Comparison of ENCODE assay signal across 9 mouse cellular contexts in genomic region chr1:182517677-182518011, GRCm38 (mm10). TPM values are rescaled to one million over a fixed set of nuclear protein-coding genes. Genes with fewer than 3 reads are reported as not detected.
A peak's percentile ranks its signal among the peaks of the same experiment; 100 is the strongest.
DNase-seq lines count a peak whose midpoint lies in the region; ATAC-seq lines count a peak whose summit lies in the region.
"Had no signal": no experiment of that assay in that cellular context is flagged by ENCODE, and none has a peak within 500 bp of the region (broad histone marks: within the 10 kb centered on the region; RNA-seq: fewer than 3 reads in every experiment).

No protein-coding gene starts in this region.

- no peaks in the 10 kb centered on the region for H3K9me3 ChIP-seq in heart, embryonic 11.5 days (replicated peaks; ENCODE audit: control insufficient read depth, low read length)
- H3K9me3 ChIP-seq in forebrain, embryonic 14.5 days (replicated peaks; ENCODE audit: control insufficient read depth, low read length) = no peaks in the 10 kb centered on the region
- no peaks in the 10 kb centered on the region for H3K9me3 ChIP-seq in liver, embryonic 15.5 days (replicated peaks)

- WGBS in heart, embryonic 11.5 days (ENCODE audit: insufficient replicate concordance) = 1% methylated on average over 10 of the region's 10 CpGs
- 0% methylated on average over 10 of the region's 10 CpGs for WGBS in forebrain, embryonic 14.5 days
- 3% methylated on average over 10 of the region's 10 CpGs for WGBS in liver, embryonic 15.5 days (ENCODE audit: insufficient replicate concordance)

- H3K4me3 ChIP-seq in heart, embryonic 11.5 days (ENCODE audit: low read depth, low read length) = peak overlapping the region; percentile 84
- H3K4me3 ChIP-seq in forebrain, embryonic 14.5 days (ENCODE audit: low read depth, low read length) = peak overlapping the region; percentile 76
- H3K4me3 ChIP-seq in liver, embryonic 15.5 days (replicated peaks) = peak overlapping the region; percentile 60

- no peak for DNase-seq in heart, adult 11 months
- no peak for DNase-seq in forebrain, embryonic 14.5 days (ENCODE audit: low spot score)
- no peak for DNase-seq in adrenal gland, adult (ENCODE audit: inconsistent age in 2 of 2, low spot score in 1 of 2)
- no peak for DNase-seq in ovary, adult 18-20 months (ENCODE audit: low spot score)

- peaks cover 4% of the 10 kb centered on the region; the same call in 1 of the 2 replicates for H3K36me3 ChIP-seq in heart, embryonic 11.5 days (ENCODE audit: control insufficient read depth, insufficient read depth, low read length)
- H3K36me3 ChIP-seq in forebrain, embryonic 14.5 days (ENCODE audit: control insufficient read depth, insufficient read depth, low read length) = no peaks in the 10 kb centered on the region
- no peaks in the 10 kb centered on the region for H3K36me3 ChIP-seq in liver, embryonic 15.5 days (replicated peaks)

- peaks cover 30% of the 10 kb centered on the region for H3K4me1 ChIP-seq in heart, embryonic 11.5 days (ENCODE audit: control insufficient read depth, insufficient read depth, low read length)
- H3K4me1 ChIP-seq in forebrain, embryonic 14.5 days (ENCODE audit: control insufficient read depth, insufficient read depth, low read length) = peaks cover 9% of the 10 kb centered on the region
- peaks cover 22% of the 10 kb centered on the region for H3K4me1 ChIP-seq in liver, embryonic 15.5 days (replicated peaks)

- H3K27ac ChIP-seq in heart, embryonic 11.5 days (ENCODE audit: low read depth, low read length) = peak overlapping the region; percentile 79
- H3K27ac ChIP-seq in forebrain, embryonic 14.5 days (ENCODE audit: low read depth, low read length) = peak overlapping the region; percentile 79; the same call in 1 of the 2 replicates
- no peak overlapping the region for H3K27ac ChIP-seq in liver, embryonic 15.5 days (replicated peaks)

- no peaks in the 10 kb centered on the region for H3K27me3 ChIP-seq in heart, embryonic 11.5 days (ENCODE audit: control insufficient read depth, insufficient read depth, low read length)
- H3K27me3 ChIP-seq in forebrain, embryonic 14.5 days (replicated peaks; ENCODE audit: control insufficient read depth, insufficient read depth, low read length) = no peaks in the 10 kb centered on the region
- H3K27me3 ChIP-seq in liver, embryonic 15.5 days = peaks cover 44% of the 10 kb centered on the region

- ATAC-seq in heart, embryonic 11.5 days (replicated peaks; ENCODE audit: insufficient number of reproducible peaks, low FRiP score, low TSS enrichment) = no peak
- ATAC-seq in CD4-positive, CD25-positive, alpha-beta regulatory T cell, adult 4 months = peak; percentile 38
- peak; percentile 42 for ATAC-seq in forebrain, embryonic 14.5 days
- ATAC-seq in liver, embryonic 15.5 days (ENCODE audit: insufficient read depth) = no peak
- ATAC-seq in granulocyte monocyte progenitor cell, adult 5-6 weeks (replicated peaks; ENCODE audit: poor library complexity, severe bottlenecking) = no peak

- peak overlapping the region; percentile 91 for H3K9ac ChIP-seq in heart, embryonic 11.5 days (ENCODE audit: low read depth, low read length)
- H3K9ac ChIP-seq in forebrain, embryonic 14.5 days (ENCODE audit: low read length) = peak overlapping the region; percentile 91
- peak overlapping the region; percentile 61 for H3K9ac ChIP-seq in liver, embryonic 15.5 days

- H3K4me2 ChIP-seq in heart, embryonic 11.5 days = peak overlapping the region; percentile 83
- H3K4me2 ChIP-seq in forebrain, embryonic 14.5 days (ENCODE audit: low read length) = peak overlapping the region; percentile 83
- peak overlapping the region; percentile 59 for H3K4me2 ChIP-seq in liver, embryonic 15.5 days

RNA-seq across cellular contexts. Expression of gene Capn2, which starts 0.2 kb away (rescaled TPM):
- 68.1 and 83.7 TPM in 2 replicates for polyA plus RNA-seq in heart, embryonic 11.5 days (2014; fragmentation: Nextera tagmentation; extraction: Ambion mirVana)
- 10 to 100 TPM; 38.3 to 52.4 TPM for polyA plus RNA-seq in CD4-positive, CD25-positive, alpha-beta regulatory T cell, adult 4 months (2017; shearing (Covaris generic))
- 39.6 and 53.5 TPM in 2 replicates for polyA plus RNA-seq in forebrain, embryonic 14.5 days (2014; fragmentation: Nextera tagmentation; extraction: Ambion mirVana)
- 24.1 and 26.1 TPM in 2 replicates for polyA plus RNA-seq in liver, embryonic 15.5 days (2015; fragmentation: Nextera tagmentation; extraction: Ambion mirVana)
- 5.2 and 18.1 TPM in 2 replicates for total RNA-seq in granulocyte monocyte progenitor cell, adult 5-6 weeks (2014; fragmentation: Nextera tagmentation)
- 8.6 and 9.0 TPM in 2 replicates for total RNA-seq in granulocyte monocyte progenitor cell, adult 5-6 weeks (2017)

RNA-seq across cellular contexts. Expression of gene Capn8, which starts 47.2 kb away (rescaled TPM):
- not detected in 2 replicates for polyA plus RNA-seq in heart, embryonic 11.5 days (2014; fragmentation: Nextera tagmentation; extraction: Ambion mirVana)
- not detected for polyA plus RNA-seq in CD4-positive, CD25-positive, alpha-beta regulatory T cell, adult 4 months (2017; shearing (Covaris generic))
- polyA plus RNA-seq in forebrain, embryonic 14.5 days (2014; fragmentation: Nextera tagmentation; extraction: Ambion mirVana) = 0.06 TPM in 1 of 2 replicates, not detected in the other
- polyA plus RNA-seq in liver, embryonic 15.5 days (2015; fragmentation: Nextera tagmentation; extraction: Ambion mirVana) = not detected in 2 replicates
- total RNA-seq in granulocyte monocyte progenitor cell, adult 5-6 weeks (2014; fragmentation: Nextera tagmentation) = not detected in 2 replicates
- total RNA-seq in granulocyte monocyte progenitor cell, adult 5-6 weeks (2017) = not detected in 2 replicates
- total RNA-seq: gastrocnemius, adult 8-10 months had no signal

Comparison
In these comparisons a context has a peak if more than half of its experiments do, and no peak if none do; other contexts are left out.
1. ATAC-seq: peak in CD4-positive, CD25-positive, alpha-beta regulatory T cell, adult 4 months (single experiment) and forebrain, embryonic 14.5 days (single experiment); none in heart, embryonic 11.5 days (single experiment), liver, embryonic 15.5 days (single experiment) and granulocyte monocyte progenitor cell, adult 5-6 weeks (single experiment).
2. Peak in every context shown above with its lines, with median percentiles within 50 percentile points of each other: H3K4me2 ChIP-seq, H3K4me3 ChIP-seq and H3K9ac ChIP-seq.